Mouse (Mus musculus): ENCODE results near the gene Fry.

- TF ChIP-seq UBTF (IDR thresholded peaks at IDR 0.05; ENCODE audit: borderline replicate concordance, insufficient read depth, low read depth, low read length) (no peak), CTCF (IDR thresholded peaks at IDR 0.05 in 2 of 3, conservative IDR thresholded peaks at IDR 0.05 in 1 of 3; ENCODE audit: control insufficient read depth in 1 of 3, insufficient read depth in 1 of 3, low read depth in 2 of 3, low read length in 3 of 3, poor library complexity in 1 of 3, severe bottlenecking in 1 of 3) (no peak), BHLHE40 (IDR thresholded peaks at IDR 0.05; ENCODE audit: borderline replicate concordance, low read depth, low read length) (no peak), POLR2A (IDR thresholded peaks at IDR 0.05; ENCODE audit: control insufficient read depth in 1 of 2, insufficient read depth in 1 of 2, low read depth in 1 of 2, low read length in 2 of 2, poor library complexity in 1 of 2) (no peak), MXI1 (IDR thresholded peaks at IDR 0.05; ENCODE audit: low read depth, low read length) (no peak), ELF1 (IDR thresholded peaks at IDR 0.05; ENCODE audit: low read depth, low read length) (no peak), MAX (IDR thresholded peaks at IDR 0.05; ENCODE audit: low read length) (no peak), GABPA (IDR thresholded peaks at IDR 0.05; ENCODE audit: low read depth, low read length) (no peak)
These were observed 35.7 kb upstream of the Fry start for GRCm38 (mm10) chr5:150082696-150083095.
